Mouse (Mus musculus): ENCODE measurements around the gene Qsox2. TPM values are rescaled to one million over a fixed set of nuclear protein-coding genes. Genes with fewer than 3 reads are reported as not detected.
A peak's percentile ranks its signal among the peaks of the same experiment; 100 is the strongest.

The Qsox2 gene
- polyA plus RNA-seq, 1 experiment = 18.3 TPM

DNA sequence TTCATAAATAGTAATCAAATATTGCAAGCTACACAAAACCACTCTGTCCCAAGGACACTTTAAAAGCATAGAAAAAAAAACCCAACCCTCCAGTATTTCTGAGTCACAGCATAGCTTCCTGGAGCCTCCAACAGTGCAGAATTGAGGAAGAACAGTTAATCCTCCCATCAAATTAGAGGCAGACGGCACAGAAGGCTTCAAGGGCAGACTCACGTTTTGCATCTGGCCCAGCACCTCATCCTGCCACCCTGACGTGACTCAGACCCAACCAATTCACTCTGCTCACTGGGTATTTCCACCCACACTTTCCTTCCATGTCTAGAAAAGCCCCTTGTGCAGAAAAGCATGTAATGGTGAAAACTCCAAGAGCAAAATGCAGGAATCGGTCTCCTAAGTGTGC lies 7.1 kb downstream of the Qsox2 start:
- DNase-seq = no peak
- no peak for TF ChIP-seq CTCF (IDR thresholded peaks at IDR 0.05; ENCODE audit: borderline replicate concordance, control insufficient read depth, extremely low read depth, insufficient read depth, low read length, poor library complexity)
- TF ChIP-seq POLR2A (IDR thresholded peaks at IDR 0.05; ENCODE audit: control insufficient read depth, extremely low read depth, insufficient read depth, low read length, poor library complexity) = no peak
- H3K4me3 ChIP-seq (ENCODE audit: control insufficient read depth, insufficient read depth, low read length) = no peak overlapping the region
- 49% methylated on average over 4 of the region's 4 CpGs for WGBS
- no peaks in the 10 kb centered on the region for H3K27me3 ChIP-seq (ENCODE audit: control insufficient read depth, insufficient read depth, low read length)
- H3K4me1 ChIP-seq (replicated peaks; ENCODE audit: control insufficient read depth, insufficient read depth, low read length) = peaks cover 43% of the 10 kb centered on the region
- H3K36me3 ChIP-seq (ENCODE audit: control insufficient read depth, insufficient read depth, low read length) = no peaks in the 10 kb centered on the region
- H3K27ac ChIP-seq (ENCODE audit: control insufficient read depth, insufficient read depth, low read length) = no peak overlapping the region

DNA sequence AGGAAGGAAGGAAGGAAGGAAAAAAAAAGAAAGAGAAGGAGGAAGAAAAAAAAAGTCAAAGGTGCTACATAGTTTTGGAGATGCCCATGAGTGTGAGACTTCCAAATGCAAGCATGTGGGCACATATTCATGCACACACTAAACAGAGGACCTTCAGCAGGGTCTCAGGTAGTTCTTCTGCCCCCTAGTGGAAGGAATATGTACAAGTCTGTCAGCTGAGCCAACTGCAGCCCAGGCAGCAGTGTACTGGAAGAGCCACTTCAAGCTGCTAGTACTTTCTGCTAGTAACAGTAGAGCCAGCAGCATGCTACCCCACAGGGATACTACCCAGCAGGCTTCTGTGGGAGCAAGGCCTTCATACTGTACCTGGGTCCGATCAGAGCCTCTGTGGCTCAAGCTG lies 9.5 kb downstream of the Qsox2 start:
- H3K27ac ChIP-seq (ENCODE audit: control insufficient read depth, insufficient read depth, low read length) = no peak overlapping the region
- peaks cover 29% of the 10 kb centered on the region for H3K4me1 ChIP-seq (replicated peaks; ENCODE audit: control insufficient read depth, insufficient read depth, low read length)
- DNase-seq = peak; percentile 38
- no peak overlapping the region for H3K4me3 ChIP-seq (ENCODE audit: control insufficient read depth, insufficient read depth, low read length)
- H3K36me3 ChIP-seq (ENCODE audit: control insufficient read depth, insufficient read depth, low read length) = 0 out of 2 replicates have a peak, but pooled peaks cover 3% of the 10 kb centered on the region
- 94% methylated on average over 1 of the region's 1 CpGs for WGBS
- no peaks in the 10 kb centered on the region for H3K27me3 ChIP-seq (ENCODE audit: control insufficient read depth, insufficient read depth, low read length)
- TF ChIP-seq POLR2A (IDR thresholded peaks at IDR 0.05; ENCODE audit: control insufficient read depth, extremely low read depth, insufficient read depth, low read length, poor library complexity) (no peak), CTCF (IDR thresholded peaks at IDR 0.05; ENCODE audit: borderline replicate concordance, control insufficient read depth, extremely low read depth, insufficient read depth, low read length, poor library complexity) (0 out of 2 replicates have a peak, but pooled peaks have one; percentile 14)

DNA sequence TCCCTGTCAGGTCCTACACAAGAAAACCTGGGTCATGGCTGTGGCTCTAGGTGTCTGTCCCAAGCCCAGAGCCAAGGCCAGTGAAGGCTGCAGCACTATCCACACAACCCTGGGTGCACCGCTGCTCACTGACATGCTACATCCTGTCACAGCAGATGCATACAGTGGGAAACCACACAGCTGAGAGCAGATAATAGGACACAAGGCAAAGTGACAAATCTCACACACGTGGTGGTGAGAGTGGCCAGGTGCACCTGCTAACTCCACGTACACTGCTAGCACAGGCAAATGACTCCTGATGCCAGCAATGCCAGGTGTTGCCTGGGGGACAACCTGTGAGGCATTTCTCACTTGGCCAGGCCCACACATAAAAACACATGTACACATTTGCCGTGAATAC lies 12.1 kb downstream of the Qsox2 start:
- Histone ChIP-seq H3K27me3 (ENCODE audit: control insufficient read depth, insufficient read depth, low read length) (no peaks in the 10 kb centered on the region), H3K27ac (ENCODE audit: control insufficient read depth, insufficient read depth, low read length) (no peak overlapping the region), H3K4me1 (replicated peaks; ENCODE audit: control insufficient read depth, insufficient read depth, low read length) (peaks cover 12% of the 10 kb centered on the region), H3K36me3 (ENCODE audit: control insufficient read depth, insufficient read depth, low read length) (peaks cover 9% of the 10 kb centered on the region; the same call in 1 of the 2 replicates), H3K4me3 (ENCODE audit: control insufficient read depth, insufficient read depth, low read length) (no peak overlapping the region)
- TF ChIP-seq POLR2A (IDR thresholded peaks at IDR 0.05; ENCODE audit: control insufficient read depth, extremely low read depth, insufficient read depth, low read length, poor library complexity) (no peak), CTCF (IDR thresholded peaks at IDR 0.05; ENCODE audit: borderline replicate concordance, control insufficient read depth, extremely low read depth, insufficient read depth, low read length, poor library complexity) (no peak)
- peak; percentile 35 for DNase-seq
- 13% methylated on average over 4 of the region's 4 CpGs for WGBS

DNA sequence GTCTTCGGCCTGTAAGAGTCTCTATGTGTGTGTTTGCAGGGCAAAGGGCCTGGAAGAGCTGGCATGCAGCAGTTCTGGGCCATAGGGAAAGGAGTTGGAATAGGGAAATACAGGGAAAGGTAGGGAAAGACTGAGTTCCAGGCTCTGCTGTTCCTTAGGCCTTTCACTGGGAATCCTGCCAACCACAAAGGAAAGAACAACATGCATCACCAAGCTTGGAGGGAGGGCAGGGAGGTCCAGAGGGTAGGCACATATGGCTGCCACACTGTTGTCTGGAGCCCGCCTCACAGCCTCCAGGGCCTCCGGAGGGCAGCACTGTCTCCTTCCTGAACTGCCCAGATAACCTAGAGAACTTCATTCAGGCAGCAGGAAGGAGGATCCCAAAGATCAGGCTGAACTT lies 13.4 kb downstream of the Qsox2 start:
- WGBS = 95% methylated on average over 3 of the region's 3 CpGs
- DNase-seq = no peak
- H3K4me1 ChIP-seq (replicated peaks; ENCODE audit: control insufficient read depth, insufficient read depth, low read length) = peaks cover 12% of the 10 kb centered on the region

DNA sequence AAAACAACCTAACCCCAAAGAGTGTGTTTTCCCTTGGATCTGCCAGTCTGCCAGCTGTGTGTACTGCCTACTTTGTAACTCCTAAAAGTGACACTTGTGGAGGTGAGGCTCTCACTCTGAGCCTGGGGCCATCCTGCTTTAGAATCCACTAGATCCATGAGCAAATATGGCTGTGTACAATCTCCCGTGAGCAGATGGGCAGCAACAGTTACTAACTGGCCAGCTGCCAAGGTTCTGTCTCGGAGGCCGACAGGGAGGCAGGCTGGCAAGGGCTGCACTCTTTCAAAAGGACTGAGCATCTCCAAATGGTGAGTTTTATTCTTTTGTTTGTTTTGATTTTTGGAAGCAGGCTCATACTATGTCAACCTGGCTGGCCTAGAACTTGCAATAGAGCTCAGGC lies 22.8 kb downstream of the Qsox2 start:
- TF ChIP-seq POLR2A (IDR thresholded peaks at IDR 0.05; ENCODE audit: control insufficient read depth, extremely low read depth, insufficient read depth, low read length, poor library complexity) (no peak), CTCF (IDR thresholded peaks at IDR 0.05; ENCODE audit: borderline replicate concordance, control insufficient read depth, extremely low read depth, insufficient read depth, low read length, poor library complexity) (no peak)
- Histone ChIP-seq H3K36me3 (ENCODE audit: control insufficient read depth, insufficient read depth, low read length) (peaks cover 33% of the 10 kb centered on the region), H3K27ac (ENCODE audit: control insufficient read depth, insufficient read depth, low read length) (no peak overlapping the region), H3K4me3 (ENCODE audit: control insufficient read depth, insufficient read depth, low read length) (no peak overlapping the region), H3K4me1 (replicated peaks; ENCODE audit: control insufficient read depth, insufficient read depth, low read length) (no peaks in the 10 kb centered on the region), H3K27me3 (ENCODE audit: control insufficient read depth, insufficient read depth, low read length) (no peaks in the 10 kb centered on the region)
- DNase-seq = no peak
- WGBS = 89% methylated on average over 3 of the region's 3 CpGs

More for the DNA sequence above, 13.4 kb downstream of the Qsox2 start:
- H3K27me3 ChIP-seq (ENCODE audit: control insufficient read depth, insufficient read depth, low read length) = no peaks in the 10 kb centered on the region
- H3K36me3 ChIP-seq (ENCODE audit: control insufficient read depth, insufficient read depth, low read length) = peaks cover 9% of the 10 kb centered on the region; the same call in 1 of the 2 replicates
- TF ChIP-seq CTCF (IDR thresholded peaks at IDR 0.05; ENCODE audit: borderline replicate concordance, control insufficient read depth, extremely low read depth, insufficient read depth, low read length, poor library complexity) (no peak), POLR2A (IDR thresholded peaks at IDR 0.05; ENCODE audit: control insufficient read depth, extremely low read depth, insufficient read depth, low read length, poor library complexity) (no peak)
- no peak overlapping the region for H3K27ac ChIP-seq (ENCODE audit: control insufficient read depth, insufficient read depth, low read length)
- H3K4me3 ChIP-seq (ENCODE audit: control insufficient read depth, insufficient read depth, low read length) = no peak overlapping the region

DNA sequence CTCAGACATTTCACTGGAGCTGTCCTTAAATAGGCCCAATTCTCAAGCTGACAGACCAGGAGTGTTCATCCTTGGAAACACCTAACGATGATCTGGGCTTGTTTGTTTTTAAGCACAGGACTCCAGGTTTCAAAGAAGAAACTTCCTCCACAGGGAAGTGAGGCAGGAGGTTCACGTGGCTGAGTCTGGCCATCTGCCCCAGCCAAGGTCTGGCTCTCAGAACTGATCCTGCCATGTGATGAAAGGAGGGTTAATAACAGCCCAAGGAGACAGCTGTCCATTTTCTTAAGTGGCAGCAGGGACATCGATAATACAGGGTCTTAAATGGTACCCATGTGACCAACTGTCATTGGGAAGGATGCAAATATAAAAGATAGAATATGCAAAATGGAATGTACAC lies 27.8 kb downstream of the Qsox2 start:
- H3K27me3 ChIP-seq (ENCODE audit: control insufficient read depth, insufficient read depth, low read length) = peaks cover 6% of the 10 kb centered on the region; the same call in 1 of the 2 replicates
- no peak overlapping the region for H3K27ac ChIP-seq (ENCODE audit: control insufficient read depth, insufficient read depth, low read length)
- H3K4me1 ChIP-seq (replicated peaks; ENCODE audit: control insufficient read depth, insufficient read depth, low read length) = no peaks in the 10 kb centered on the region
- DNase-seq = no peak
- no peak overlapping the region for H3K4me3 ChIP-seq (ENCODE audit: control insufficient read depth, insufficient read depth, low read length)
- H3K36me3 ChIP-seq (ENCODE audit: control insufficient read depth, insufficient read depth, low read length) = peaks cover 30% of the 10 kb centered on the region
- TF ChIP-seq POLR2A (IDR thresholded peaks at IDR 0.05; ENCODE audit: control insufficient read depth, extremely low read depth, insufficient read depth, low read length, poor library complexity) (no peak), CTCF (IDR thresholded peaks at IDR 0.05; ENCODE audit: borderline replicate concordance, control insufficient read depth, extremely low read depth, insufficient read depth, low read length, poor library complexity) (no peak)
- WGBS = 100% methylated on average over 3 of the region's 3 CpGs
